Mouse (Mus musculus) cerebral cortex, adult 2 months (tissue): Measurements from ENCODE around the gene Gnai2.

Experiments used
- WGBS: fragments of 180-500 bp; shearing (Covaris S2); methylation state at CpG from one replicate; pipeline ENCODE4 v1.1.7; 2018; 5-methylcytosine and 5-hydroxymethylcytosine counted together

Gene Gnai2

DNA sequence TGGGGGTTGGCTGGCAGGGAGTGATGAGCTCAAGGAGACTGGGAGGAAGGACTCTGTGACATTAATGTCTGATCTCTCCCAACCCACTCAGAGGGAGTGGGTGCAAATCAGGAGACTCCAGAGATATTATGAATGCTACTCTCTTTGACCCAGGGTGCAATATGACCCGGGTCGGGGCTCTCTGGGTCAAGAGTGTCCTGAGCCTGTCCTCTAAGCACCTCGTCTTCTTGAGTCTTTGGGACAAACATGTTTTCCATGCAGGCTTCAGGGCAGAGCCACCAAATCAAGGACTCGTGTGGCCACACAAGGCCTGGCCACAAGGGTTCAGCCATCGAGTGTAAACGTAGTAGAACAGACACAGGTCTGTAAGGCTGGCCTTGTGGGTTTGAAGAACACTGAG is 22.9 kb upstream of the Gnai2 start:
- WGBS, result 93% methylated on average over 6 of the region's 6 CpGs

DNA sequence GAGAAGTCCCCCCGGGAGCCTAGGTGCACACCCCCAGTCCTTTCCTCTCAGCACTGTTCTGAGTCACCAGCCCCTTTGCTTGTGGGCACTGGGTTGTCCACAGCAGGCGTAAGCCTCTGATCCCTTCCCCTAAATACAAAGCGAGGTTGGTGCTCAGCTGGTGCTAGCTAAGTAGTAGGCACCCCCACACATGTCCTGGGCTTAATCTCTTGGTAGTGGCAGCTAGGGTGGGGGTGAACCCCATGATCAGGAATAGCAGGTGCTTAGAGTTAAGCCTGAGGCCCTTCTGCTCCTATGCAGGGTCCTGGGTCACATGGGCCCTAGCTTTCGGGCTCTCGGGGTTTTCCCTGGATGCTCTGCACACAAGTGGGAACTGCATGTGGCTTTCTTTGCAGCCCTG is 22.0 kb upstream of the Gnai2 start:
- WGBS, result 84% methylated on average over 5 of the region's 5 CpGs

- WGBS, result 89% methylated on average over 4 of the region's 4 CpGs
Measured at GRCm38 (mm10) chr9:107654585-107654984, 19.4 kb upstream of the Gnai2 start.

DNA sequence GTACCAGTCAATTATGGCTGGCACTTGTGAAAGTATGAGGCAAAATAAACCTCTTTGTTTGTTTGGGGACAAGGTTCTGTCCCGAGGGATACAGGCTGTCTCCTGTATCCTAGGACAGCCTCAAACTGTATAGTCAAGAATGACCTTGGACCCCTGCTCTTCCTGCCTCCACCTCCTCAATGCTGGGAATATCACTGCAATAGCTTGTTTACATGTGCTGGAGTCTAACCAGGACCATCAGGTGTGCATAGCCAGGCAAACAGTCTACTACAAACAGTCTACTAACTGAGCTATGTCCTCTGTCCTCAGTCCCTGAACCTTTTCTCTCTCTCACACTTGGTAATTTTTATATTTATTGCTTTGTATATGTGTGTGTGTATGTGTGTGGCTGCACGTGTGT is 18.3 kb upstream of the Gnai2 start:
- WGBS, result 73% methylated on average over 2 of the region's 2 CpGs

GRCm38 (mm10) chr9:107650708-107651481 is 15.7 kb upstream of the Gnai2 start:
- WGBS, result 37% methylated on average over 12 of the region's 12 CpGs

- 54% methylated on average over 7 of the region's 7 CpGs for WGBS
Measured at GRCm38 (mm10) chr9:107650225-107650624, 15.1 kb upstream of the Gnai2 start.

GRCm38 (mm10) chr9:107648767-107649166 is 13.6 kb upstream of the Gnai2 start:
- 75% methylated on average over 3 of the region's 3 CpGs for WGBS

DNA sequence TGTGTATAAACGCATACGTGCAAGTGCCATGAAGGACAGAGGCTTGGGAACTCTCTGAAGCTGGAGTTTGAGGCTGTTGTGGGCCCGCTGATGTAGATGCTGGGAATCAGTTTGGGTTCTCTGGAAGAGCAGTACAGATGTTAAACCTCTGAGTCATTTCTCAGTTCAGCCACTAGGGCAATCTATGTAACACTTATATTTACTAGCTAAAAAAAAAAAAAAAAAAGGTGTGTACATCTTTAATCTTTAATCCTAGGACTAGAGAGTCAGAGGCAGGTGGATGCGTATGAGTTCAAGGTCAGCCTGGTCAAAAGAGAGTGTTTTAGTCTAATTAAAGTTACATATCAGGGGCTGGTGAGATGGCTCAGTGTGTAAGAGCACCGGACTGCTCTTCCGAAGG is 11.8 kb upstream of the Gnai2 start:
- WGBS, result 89% methylated on average over 6 of the region's 6 CpGs

DNA sequence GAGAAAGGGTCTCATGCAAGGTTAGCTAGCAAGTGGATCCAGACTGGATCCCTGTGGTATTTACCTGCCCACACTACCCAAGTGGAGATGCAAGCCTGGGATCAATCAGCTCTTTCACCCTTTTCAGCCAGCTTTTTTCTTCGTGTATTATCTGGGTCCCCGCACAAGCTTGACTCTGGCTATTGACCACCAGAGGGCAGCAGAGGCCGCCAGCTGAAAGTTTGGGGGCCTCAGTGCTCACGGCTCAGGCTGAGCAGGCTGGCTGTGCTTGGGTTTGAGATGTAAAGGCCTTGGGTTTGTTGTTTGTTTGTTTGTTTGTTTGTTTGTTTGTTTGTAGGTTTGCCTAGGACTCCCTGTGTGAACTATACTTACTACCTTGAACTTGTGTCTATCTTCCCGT is 10.4 kb upstream of the Gnai2 start:
- 16% methylated on average over 5 of the region's 5 CpGs for WGBS

DNA sequence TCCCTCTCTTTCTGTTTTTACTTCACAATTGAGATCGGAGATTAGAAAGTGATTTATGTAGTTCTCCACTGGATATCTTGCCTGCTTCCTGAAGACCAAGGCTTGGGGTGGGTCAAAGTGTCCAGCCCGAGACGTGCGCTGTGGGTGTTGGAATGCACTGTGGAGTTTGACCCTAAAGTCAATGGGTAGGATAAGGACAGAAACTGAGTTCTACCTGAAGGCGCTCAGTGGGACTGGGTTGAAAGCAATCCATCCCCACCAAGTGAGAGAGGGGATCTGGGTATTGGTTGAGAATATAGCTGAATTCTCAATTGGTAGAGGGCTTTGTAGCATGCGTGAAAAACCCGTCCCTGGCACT is 10.0 kb upstream of the Gnai2 start:
- 45% methylated on average over 7 of the region's 7 CpGs for WGBS

DNA sequence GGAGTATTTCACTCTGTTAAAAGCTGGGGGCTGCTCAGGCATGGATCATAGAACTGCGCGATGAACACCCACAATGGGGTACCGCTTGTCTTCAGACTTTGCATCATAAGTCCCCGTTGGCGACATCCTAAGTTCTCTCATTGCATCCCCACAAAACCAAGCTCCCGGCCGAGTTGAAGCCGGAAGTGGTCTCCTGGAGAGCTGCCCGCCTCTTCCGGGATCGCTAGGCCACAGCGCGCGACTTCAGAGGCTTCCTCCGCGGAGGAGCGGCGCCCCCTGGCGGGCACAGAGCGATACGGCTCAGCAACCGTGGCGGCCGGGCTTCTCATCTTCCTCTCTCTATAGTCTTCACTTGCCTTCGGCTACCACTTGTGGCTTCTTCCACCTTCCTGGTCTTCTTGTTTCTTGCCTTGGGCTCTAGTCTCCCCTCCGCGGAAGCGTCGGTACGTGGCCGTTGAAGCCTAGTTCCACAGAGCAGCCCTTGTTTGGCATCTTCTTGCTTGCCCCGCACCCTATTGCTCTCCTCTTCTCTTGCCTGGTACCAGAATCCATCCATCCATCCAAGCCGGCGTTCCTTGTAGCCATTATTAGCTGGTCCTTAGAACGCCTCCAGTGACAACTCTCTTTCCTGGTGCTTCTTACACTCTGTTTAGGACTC is 9.5 kb upstream of the Gnai2 start:
- 3% methylated on average over 35 of the region's 35 CpGs for WGBS

GRCm38 (mm10) chr9:107643544-107644214 is 8.5 kb upstream of the Gnai2 start:
- WGBS, result 93% methylated on average over 13 of the region's 13 CpGs

DNA sequence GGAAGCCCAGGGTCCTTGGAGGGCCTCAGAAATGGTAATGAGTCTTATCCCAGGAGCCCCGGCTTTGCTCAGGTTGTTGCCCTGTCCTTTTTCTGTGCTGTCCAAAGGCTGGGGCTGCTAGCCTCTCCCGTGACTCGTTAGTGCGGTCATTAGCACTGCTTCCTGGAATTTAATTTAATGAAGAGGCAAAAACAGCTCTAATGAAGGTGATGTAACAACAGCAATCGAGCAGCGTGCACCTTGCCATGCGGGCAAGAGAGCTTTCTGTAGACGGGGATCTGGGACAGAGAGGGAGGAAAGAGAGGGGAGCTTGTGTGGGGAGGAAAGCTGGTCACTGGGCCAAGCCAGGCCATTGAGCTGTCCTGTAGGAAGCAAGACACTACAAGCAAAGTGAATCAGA is 6.5 kb upstream of the Gnai2 start:
- 64% methylated on average over 8 of the region's 8 CpGs for WGBS

GRCm38 (mm10) chr9:107640257-107640772 is 5.1 kb upstream of the Gnai2 start:
- WGBS, result 55% methylated on average over 8 of the region's 8 CpGs

DNA sequence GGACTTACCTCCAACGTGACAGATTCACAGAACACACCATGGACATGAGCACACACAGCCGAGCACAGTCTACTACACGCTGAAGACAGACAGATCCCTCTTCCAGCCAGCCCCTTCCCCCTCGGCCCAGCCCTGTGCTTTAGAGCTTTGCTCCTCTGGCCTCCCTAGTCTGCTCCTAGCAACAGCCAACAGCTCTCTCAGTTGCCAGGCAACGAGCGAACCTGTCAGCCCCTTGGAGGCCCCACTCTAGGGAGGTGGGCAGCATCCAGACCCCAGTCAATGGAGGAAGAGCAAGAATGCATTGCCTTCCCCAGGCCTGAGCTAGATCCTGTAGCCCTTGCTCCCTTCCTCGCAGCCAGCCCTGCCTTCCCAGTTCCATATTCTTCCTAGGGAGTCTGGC is 1.9 kb upstream of the Gnai2 start:
- 51% methylated on average over 7 of the region's 7 CpGs for WGBS

GRCm38 (mm10) chr9:107634406-107635278 is 525 bp downstream of the Gnai2 start:
- 2% methylated on average over 35 of the region's 35 CpGs for WGBS

DNA sequence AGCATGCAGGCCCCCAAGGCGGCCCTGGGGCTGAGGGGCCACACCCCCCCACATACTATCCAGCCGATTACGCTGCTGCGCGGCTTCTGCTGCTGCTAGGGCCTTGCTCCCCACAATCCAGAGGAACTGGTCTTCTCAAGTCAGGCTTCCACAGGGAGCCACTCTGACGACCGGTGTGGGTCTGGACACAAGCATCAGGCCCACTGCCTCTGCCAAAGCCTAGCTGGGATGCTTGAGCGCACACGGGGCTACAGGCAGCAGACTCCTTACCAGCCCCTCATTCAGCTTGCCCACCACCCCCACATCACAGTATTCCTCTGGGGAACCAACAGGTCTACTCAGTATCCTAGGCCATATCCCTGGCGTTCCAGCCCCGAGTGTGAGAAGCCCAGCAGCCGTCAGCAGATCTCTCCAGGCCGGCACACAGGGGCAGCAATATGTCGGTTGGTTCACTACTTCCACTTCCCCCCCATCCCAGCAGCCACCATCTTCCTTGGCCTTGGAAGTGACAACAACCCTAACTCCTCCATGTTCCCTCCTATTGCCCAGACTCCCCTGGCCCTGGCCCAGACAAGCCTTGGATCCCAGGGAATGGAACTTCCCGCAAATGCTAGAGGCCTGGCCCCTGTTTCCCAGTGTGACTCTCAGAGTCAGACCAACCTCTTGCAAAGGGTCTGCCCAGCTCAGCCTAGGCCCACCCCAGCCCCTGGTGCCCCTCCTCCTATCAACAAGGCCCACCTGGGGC is 1.3 kb downstream of the Gnai2 start:
- WGBS, result 3% methylated on average over 15 of the region's 15 CpGs

DNA sequence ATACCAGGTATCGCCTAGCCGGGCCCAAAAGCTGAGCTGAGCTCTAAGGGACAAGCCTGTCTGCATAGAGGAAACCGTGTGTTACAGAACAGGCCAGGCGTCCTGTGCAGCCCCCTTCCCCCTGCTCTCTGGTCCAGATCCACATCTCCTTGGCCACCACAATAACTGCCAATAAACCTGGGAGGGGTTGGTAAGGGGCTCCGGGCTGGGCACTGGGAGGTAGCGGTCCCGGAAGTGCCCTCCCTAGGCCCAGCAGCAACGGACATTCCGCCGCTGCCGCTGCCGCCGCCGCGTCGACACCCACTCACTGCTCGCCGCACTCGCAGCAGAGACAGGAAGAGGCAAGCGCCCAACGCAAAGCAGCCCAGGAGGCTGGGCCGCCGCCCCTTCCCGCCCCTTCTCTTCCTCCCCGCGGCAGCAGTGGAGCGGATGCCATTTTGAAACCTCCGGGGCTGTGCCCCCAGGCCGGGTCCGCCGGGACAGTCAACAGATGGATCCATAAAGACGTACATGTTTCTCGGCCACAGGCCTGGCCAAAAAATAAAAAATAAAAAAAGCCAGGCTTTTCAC is 2.0 kb downstream of the Gnai2 start:
- under 1% methylated on average over 33 of the region's 33 CpGs for WGBS

- WGBS, result 13% methylated on average over 6 of the region's 6 CpGs
Measured at GRCm38 (mm10) chr9:107632478-107632877, 2.7 kb downstream of the Gnai2 start.

GRCm38 (mm10) chr9:107631861-107632260 is 3.3 kb downstream of the Gnai2 start:
- 65% methylated on average over 8 of the region's 8 CpGs for WGBS
